Mouse (Mus musculus): ENCODE data around the gene Dlx4.

The Dlx4 gene

GRCm38 (mm10) chr11:95145851-95146403, at the start of gene Dlx4:
TSS of gene Dlx4 (minus strand) at chr11:95146263.
- in situ Hi-C loops (cut with MboI, MseI): no loop called here

- in situ Hi-C loops (cut with MboI, MseI): no loop called here
Measured at GRCm38 (mm10) chr11:95189863-95190262, 43.8 kb upstream of the Dlx4 start.

GRCm38 (mm10) chr11:95186826-95187225, 40.8 kb upstream of the Dlx4 start:
- in situ Hi-C loops (cut with MboI, MseI): no loop called here

GRCm38 (mm10) chr11:95185700-95186099, 39.6 kb upstream of the Dlx4 start:
- in situ Hi-C loops (cut with MboI, MseI): no loop called here

- in situ Hi-C loops (cut with MboI, MseI): no loop called here
Measured at GRCm38 (mm10) chr11:95184561-95184960, 38.5 kb upstream of the Dlx4 start.

- in situ Hi-C loops (cut with MboI, MseI): no loop called here
Measured at GRCm38 (mm10) chr11:95179311-95179710, 33.2 kb upstream of the Dlx4 start.

GRCm38 (mm10) chr11:95165857-95166256, 19.8 kb upstream of the Dlx4 start:
- in situ Hi-C loops (cut with MboI, MseI): no loop called here

- in situ Hi-C loops (cut with MboI, MseI): no loop called here
Measured at GRCm38 (mm10) chr11:95161708-95162107, 15.6 kb upstream of the Dlx4 start.

GRCm38 (mm10) chr11:95160693-95161092, 14.6 kb upstream of the Dlx4 start:
- in situ Hi-C loops (cut with MboI, MseI): no loop called here

- in situ Hi-C loops (cut with MboI, MseI): no loop called here
Measured at GRCm38 (mm10) chr11:95159763-95160371, 13.8 kb upstream of the Dlx4 start.

- in situ Hi-C loops (cut with MboI, MseI): no loop called here
Measured at GRCm38 (mm10) chr11:95157872-95158271, 11.8 kb upstream of the Dlx4 start.

GRCm38 (mm10) chr11:95157356-95157755, 11.3 kb upstream of the Dlx4 start:
- in situ Hi-C loops (cut with MboI, MseI): no loop called here

- in situ Hi-C loops (cut with MboI, MseI): no loop called here
Measured at GRCm38 (mm10) chr11:95155511-95155910, 9.4 kb upstream of the Dlx4 start.

- in situ Hi-C loops (cut with MboI, MseI): no loop called here
Measured at GRCm38 (mm10) chr11:95153681-95154080, 7.6 kb upstream of the Dlx4 start.

GRCm38 (mm10) chr11:95153116-95153515, 7.1 kb upstream of the Dlx4 start:
- in situ Hi-C loops (cut with MboI, MseI): no loop called here

- in situ Hi-C loops (cut with MboI, MseI): no loop called here
Measured at GRCm38 (mm10) chr11:95150269-95151049, 4.4 kb upstream of the Dlx4 start.

GRCm38 (mm10) chr11:95149462-95150268, 3.6 kb upstream of the Dlx4 start:
- in situ Hi-C loops (cut with MboI, MseI): no loop called here

- in situ Hi-C loops (cut with MboI, MseI): no loop called here
Measured at GRCm38 (mm10) chr11:95148754-95149153, 2.7 kb upstream of the Dlx4 start.

GRCm38 (mm10) chr11:95144946-95145483, 1.0 kb downstream of the Dlx4 start:
- in situ Hi-C loops (cut with MboI, MseI): no loop called here

GRCm38 (mm10) chr11:95144091-95144945, 1.7 kb downstream of the Dlx4 start:
- in situ Hi-C loops (cut with MboI, MseI): no loop called here

GRCm38 (mm10) chr11:95143663-95144062, 2.4 kb downstream of the Dlx4 start:
- in situ Hi-C loops (cut with MboI, MseI): no loop called here

All from T-helper 2 cell (primary cell).